Mouse (Mus musculus) cerebellum, postnatal 25 days (tissue): ENCODE results near the gene Tmem254b.
"Not testable (repeated sequence)": the region's sequence is repeated elsewhere in the genome, so short reads cannot be mapped to it uniquely, and the experiment has no call there.

ENCODE experiments used
- DNase-seq, 2 experiments: peaks; one replicate each; pipeline ENCODE4 v3.0.0; 2021; ENCODE audit warnings: mixed read lengths in 2 of 2

The Tmem254b gene

DNA sequence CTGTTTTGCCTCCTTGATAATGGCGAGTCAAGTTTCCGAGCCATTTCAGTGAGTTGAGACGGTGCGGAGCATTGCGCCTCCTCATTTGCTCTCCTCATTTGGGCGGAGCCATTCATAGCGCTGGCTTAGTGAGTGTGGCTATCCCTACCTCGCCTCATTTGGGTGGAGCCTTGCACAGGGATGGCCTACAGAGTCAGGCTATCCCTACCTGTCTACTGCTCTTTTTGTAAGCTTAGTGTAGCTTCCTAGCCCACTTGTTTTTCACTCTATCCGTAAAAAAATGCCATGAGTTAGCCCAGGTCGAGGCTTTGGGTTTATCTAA is at the start of gene Tmem254b:
TSS of gene Tmem254b (minus strand) at position 116 of the 322 bp plus-strand sequence.
- not testable (repeated sequence) for DNase-seq

- DNase-seq: not testable (repeated sequence)
These were observed 30.3 kb upstream of the Tmem254b start for GRCm38 (mm10) chr14:26237183-26237582.

DNA sequence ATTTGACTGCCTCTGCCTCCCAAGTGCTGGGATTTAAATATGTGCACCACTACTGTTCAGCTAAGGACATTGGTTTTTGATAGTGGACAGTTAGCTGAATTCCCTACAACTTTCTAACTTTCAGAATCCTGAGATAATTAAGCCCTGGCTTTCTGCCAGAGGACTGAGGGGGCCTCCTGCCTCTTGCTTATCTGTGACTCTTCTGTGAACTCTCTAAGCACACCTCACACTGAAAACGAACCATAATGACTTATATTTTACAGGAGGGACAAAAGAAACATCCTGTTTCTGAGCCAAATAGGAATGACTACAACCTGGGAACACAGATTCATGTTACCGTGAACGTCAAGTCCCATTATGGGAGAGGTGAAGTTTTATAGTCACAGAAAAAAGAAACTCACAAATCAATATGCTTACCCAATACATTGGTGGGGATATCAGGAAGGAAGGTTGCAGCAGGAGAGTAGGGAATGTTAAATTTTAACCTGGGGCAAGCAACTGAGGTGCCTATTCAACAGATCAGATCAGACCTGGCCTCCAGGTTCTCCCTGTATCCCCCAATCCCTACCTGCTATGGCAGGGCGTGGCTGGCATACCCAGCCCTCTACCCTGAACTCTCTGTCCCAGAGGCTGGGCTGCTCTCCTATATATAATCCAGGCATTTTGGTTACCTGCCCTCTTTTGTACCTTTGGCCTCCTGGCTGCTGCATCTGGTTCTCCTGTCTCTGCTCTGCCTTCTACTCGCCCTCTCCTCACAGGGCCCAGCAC is 9.6 kb upstream of the Tmem254b start:
- DNase-seq: not testable (repeated sequence)

GRCm38 (mm10) chr14:26206197-26206925 is 480 bp downstream of the Tmem254b start:
- DNase-seq: not testable (repeated sequence)

- DNase-seq: not testable (repeated sequence)
These were observed 9.0 kb downstream of the Tmem254b start for GRCm38 (mm10) chr14:26197851-26198250.

- DNase-seq: not testable (repeated sequence)
These were observed 18.5 kb downstream of the Tmem254b start for GRCm38 (mm10) chr14:26188361-26188760.

GRCm38 (mm10) chr14:26186638-26187037 is 20.2 kb downstream of the Tmem254b start:
- not testable (repeated sequence) for DNase-seq

- not testable (repeated sequence) for DNase-seq
These were observed 24.5 kb downstream of the Tmem254b start, which contains the start of gene Plac9b for GRCm38 (mm10) chr14:26182380-26182779. TSS of gene Plac9b (minus strand) at chr14:26182480.

DNA sequence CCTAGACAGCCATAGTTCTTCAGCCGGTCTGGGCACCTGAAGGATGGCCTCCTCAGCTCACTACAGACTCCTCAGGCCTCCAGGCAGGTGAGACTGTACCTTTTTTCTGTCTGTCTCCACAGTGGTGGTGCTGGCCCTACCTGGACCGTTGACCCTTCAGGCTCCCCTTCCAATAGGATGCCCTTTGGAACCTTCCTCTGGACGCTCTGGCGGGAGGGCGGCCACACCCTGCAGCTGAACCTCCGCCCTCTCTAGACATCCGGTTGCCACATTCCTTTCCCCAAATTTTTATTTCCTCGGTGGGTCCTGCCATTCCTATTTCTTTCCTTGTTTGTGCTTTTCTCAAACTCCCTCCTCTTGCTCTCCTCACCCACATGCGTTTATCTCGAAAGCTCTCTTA is 25.2 kb downstream of the Tmem254b start:
- DNase-seq: not testable (repeated sequence)

DNA sequence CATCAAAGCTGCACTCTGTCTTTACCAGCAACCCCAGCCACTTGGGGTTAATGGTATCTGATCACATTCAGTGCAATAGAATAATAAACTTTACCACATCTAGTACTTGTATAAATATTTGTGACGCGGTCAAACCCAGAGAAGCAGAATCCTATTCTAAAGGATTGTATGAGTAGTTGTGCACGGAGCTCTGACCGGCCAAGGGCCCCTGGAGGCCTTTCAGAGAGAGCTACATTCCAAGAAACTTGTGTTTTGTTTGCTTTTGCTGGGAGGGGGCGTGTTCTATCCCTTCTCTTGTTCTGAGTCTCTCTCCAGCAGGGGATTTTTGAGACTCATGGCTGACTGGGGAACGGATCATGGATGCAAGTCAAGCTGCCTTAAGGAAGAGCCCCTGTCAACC is 31.8 kb downstream of the Tmem254b start:
- DNase-seq: not testable (repeated sequence)

DNA sequence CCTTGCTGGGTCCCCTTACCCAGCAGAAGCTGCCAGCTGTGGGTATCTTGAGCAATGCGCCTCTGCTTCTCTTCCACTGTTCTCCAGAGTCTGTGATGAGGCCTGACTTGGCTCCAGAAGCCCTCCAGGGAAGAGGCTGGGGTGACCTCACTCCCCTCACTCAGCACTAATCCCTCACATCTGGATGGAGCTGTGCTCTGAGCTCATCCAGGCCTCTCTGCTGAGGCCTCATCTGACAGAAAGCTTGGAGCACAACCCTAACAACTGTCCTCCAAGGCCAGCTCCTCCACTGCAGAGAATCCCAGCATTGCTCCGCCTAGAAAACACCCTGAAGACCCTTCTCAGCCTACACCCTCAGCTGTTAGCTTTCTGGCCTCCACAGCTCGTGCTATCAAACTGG is 32.9 kb downstream of the Tmem254b start:
- not testable (repeated sequence) for DNase-seq

DNA sequence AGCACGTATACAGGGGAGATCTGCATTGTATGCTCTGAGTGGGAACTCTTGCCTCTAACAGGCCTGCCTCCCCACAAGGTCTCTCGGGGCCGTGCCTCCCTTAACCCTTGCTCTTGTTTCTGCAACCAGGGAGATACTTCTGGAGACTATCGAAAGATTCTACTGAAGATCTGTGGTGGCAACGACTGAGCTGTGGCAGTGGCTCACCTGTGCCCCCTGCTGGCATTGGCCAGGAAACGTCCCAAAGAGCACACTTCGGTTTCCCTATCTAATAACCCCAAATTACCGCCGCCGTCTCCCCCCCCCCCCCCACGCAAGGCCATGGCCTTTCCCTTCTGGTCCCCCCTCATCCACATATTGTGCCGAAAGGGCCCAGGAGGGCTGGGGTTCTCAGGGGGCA is 41.6 kb downstream of the Tmem254b start:
- not testable (repeated sequence) for DNase-seq

DNA sequence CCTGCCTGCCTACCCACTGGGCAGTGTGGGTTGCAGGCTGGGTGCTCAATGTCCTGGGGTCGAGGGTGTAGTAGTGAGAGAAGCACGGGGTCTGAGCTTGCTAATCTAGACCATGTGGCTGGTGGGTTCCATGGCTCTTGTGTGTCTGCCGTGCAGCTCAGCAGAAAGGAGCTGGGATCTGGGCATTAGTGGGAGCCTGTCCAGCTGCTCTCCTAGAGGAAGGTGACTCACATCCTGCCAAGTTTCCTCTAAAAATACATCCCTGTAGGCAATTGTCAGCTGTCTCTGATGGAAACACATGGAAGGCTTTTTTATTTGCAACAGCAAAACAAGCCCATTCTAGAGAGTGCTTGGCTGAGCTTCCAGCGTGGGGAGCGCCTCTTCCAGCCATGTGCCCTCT is 44.4 kb downstream of the Tmem254b start:
- DNase-seq: not testable (repeated sequence)

DNA sequence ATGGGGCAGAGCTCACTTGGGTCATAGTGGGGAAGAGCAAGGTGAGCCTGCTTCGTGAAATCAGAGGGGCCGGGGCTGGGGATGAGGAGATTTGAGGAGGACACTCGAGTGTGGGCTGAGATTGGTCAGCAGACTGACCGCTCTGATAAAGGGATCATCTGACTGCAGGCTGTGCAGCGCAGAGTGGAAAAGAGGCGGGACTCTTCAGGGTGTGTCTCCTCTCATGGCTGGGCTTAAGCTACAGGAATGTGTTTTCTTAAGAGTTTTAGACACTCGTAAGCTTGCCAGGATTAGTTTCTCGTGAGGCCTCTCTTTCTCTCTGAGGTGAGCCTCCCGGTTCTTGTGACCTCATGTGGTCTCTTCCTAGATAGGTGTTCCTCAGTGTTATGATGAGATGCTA is 45.7 kb downstream of the Tmem254b start:
- DNase-seq: not testable (repeated sequence)

GRCm38 (mm10) chr14:26156032-26156431 is 50.8 kb downstream of the Tmem254b start:
- not testable (repeated sequence) for DNase-seq
